Mouse (Mus musculus) CH12.LX (cell line): ENCODE data around the gene Jak1. TPM values are rescaled to one million over a fixed set of nuclear protein-coding genes. Genes with fewer than 3 reads are reported as not detected.
A peak's percentile ranks its signal among the peaks of the same experiment; 100 is the strongest.

ENCODE experiments used
- DNase-seq: peaks from one replicate; pipeline ENCODE4 v3.0.0-alpha.2; 2013; ENCODE audit errors: extremely low read depth
- H3K27ac ChIP-seq: 2 replicates; pipeline ENCODE4 v1.5.1; 2012; ENCODE audit warnings: low read depth, mild to moderate bottlenecking, control low read depth, moderate library complexity; ENCODE audit not compliant: insufficient read depth
- H3K27me3 ChIP-seq: replicated peaks from 2 replicates; pipeline ENCODE3; 2012; ENCODE audit warnings: inconsistent platforms
- H3K36me3 ChIP-seq, 2 experiments: replicated peaks in 1 of 2; 2 replicates each; pipeline versions ENCODE3 to v1.6.1; 2012; ENCODE audit warnings: inconsistent platforms in 1 of 2, low read length in 1 of 2, mild to moderate bottlenecking in 1 of 2, mixed read lengths in 1 of 2, moderate library complexity in 1 of 2; ENCODE audit not compliant: control insufficient read depth in 1 of 2, insufficient read depth in 1 of 2
- H3K4me1 ChIP-seq, 2 experiments: 2 replicates each; pipeline ENCODE4 v1.6.1; 2012; ENCODE audit warnings: inconsistent platforms in 1 of 2, moderate library complexity in 1 of 2; ENCODE audit not compliant: insufficient read depth in 2 of 2, control insufficient read depth in 1 of 2
- H3K4me2 ChIP-seq: 2 replicates; pipeline ENCODE4 v1.6.1; 2012; ENCODE audit warnings: low read depth, mild to moderate bottlenecking, control low read depth; ENCODE audit not compliant: poor library complexity, insufficient read depth, severe bottlenecking
- H3K4me3 ChIP-seq, 3 experiments: fragments of 150-350 bp in 1 of 3; sonication (generic) in 1 of 3; replicated peaks in 1 of 3; 2 replicates each; pipeline versions ENCODE3 to v1.5.1; 2011 to 2012; ENCODE audit warnings: low read depth in 2 of 3, low read length in 2 of 3, mild to moderate bottlenecking in 2 of 3, moderate library complexity in 2 of 3, control low read depth in 1 of 3, improper control_type of control experiment in 1 of 3, inconsistent platforms in 1 of 3, mixed read lengths in 1 of 3; ENCODE audit not compliant: poor library complexity in 1 of 3
- H3K79me2 ChIP-seq: replicated peaks from 2 replicates; pipeline ENCODE4 v1.6.1; 2012; ENCODE audit warnings: mild to moderate bottlenecking, moderate library complexity; ENCODE audit not compliant: control insufficient read depth, poor library complexity, insufficient read depth, severe bottlenecking; ENCODE audit errors: extremely low read depth
- H3K9ac ChIP-seq: 2 replicates; pipeline ENCODE4 v1.6.1; 2012; ENCODE audit warnings: low read depth, mild to moderate bottlenecking, control low read depth, moderate library complexity; ENCODE audit not compliant: insufficient read depth
- H3K9me3 ChIP-seq: replicated peaks from 2 replicates; pipeline ENCODE3; 2012; ENCODE audit warnings: low read length, inconsistent platforms, mixed read lengths
- BHLHE40 ChIP-seq: IDR thresholded peaks from 2 replicates; pipeline ENCODE4 v1.6.1; 2011; ENCODE audit warnings: mild to moderate bottlenecking, low read depth, low read length, improper control_type of control experiment
- CHD2 ChIP-seq: IDR thresholded peaks from 2 replicates; pipeline ENCODE4 v1.6.1; 2011; ENCODE audit warnings: low read length, improper control_type of control experiment
- ELF1 ChIP-seq: IDR thresholded peaks from 2 replicates; pipeline ENCODE4 v1.6.1; 2014; ENCODE audit warnings: low read depth, mild to moderate bottlenecking, inconsistent platforms, low read length, improper control_type of control experiment
- JUN ChIP-seq: IDR thresholded peaks from 2 replicates; pipeline ENCODE4 v1.6.1; 2011; ENCODE audit warnings: low read depth, mild to moderate bottlenecking, low read length, improper control_type of control experiment, moderate library complexity; ENCODE audit not compliant: insufficient read depth
- JUND ChIP-seq: conservative IDR thresholded peaks from 2 replicates; pipeline ENCODE4 v1.6.1; 2011; ENCODE audit warnings: low read depth, low read length, improper control_type of control experiment
- MAFK ChIP-seq: IDR thresholded peaks from 2 replicates; pipeline ENCODE4 v1.6.1; 2011; ENCODE audit warnings: low read length, improper control_type of control experiment; ENCODE audit not compliant: insufficient replicate concordance
- MAZ ChIP-seq: IDR thresholded peaks from 2 replicates; pipeline ENCODE4 v1.6.1; 2012; ENCODE audit warnings: low read depth, mild to moderate bottlenecking, inconsistent platforms, low read length, improper control_type of control experiment, moderate library complexity
- MYC ChIP-seq: IDR thresholded peaks from 2 replicates; pipeline ENCODE4 v1.6.1; 2011; ENCODE audit warnings: low read depth, mild to moderate bottlenecking, improper control_type of control experiment, low read length
- NELFE ChIP-seq: IDR thresholded peaks from 2 replicates; pipeline ENCODE4 v1.6.1; 2011; ENCODE audit warnings: low read depth, low read length, improper control_type of control experiment
- NRF1 ChIP-seq: IDR thresholded peaks from 2 replicates; pipeline ENCODE4 v1.6.1; 2014; ENCODE audit warnings: low read depth, mild to moderate bottlenecking, inconsistent platforms, low read length, improper control_type of control experiment, moderate library complexity
- PAX5 ChIP-seq: IDR thresholded peaks from 2 replicates; pipeline ENCODE4 v1.6.1; 2012; ENCODE audit warnings: low read length, inconsistent platforms, mixed read lengths
- RCOR1 ChIP-seq: conservative IDR thresholded peaks from 2 replicates; pipeline ENCODE4 v1.6.1; 2012; ENCODE audit warnings: low read depth, mild to moderate bottlenecking, inconsistent platforms, low read length, improper control_type of control experiment
- SIN3A ChIP-seq: IDR thresholded peaks from 2 replicates; pipeline ENCODE4 v1.6.1; 2012; ENCODE audit warnings: low read length, improper control_type of control experiment, inconsistent platforms
- TCF12 ChIP-seq: IDR thresholded peaks from 2 replicates; pipeline ENCODE4 v1.6.1; 2014; ENCODE audit warnings: low read depth, mild to moderate bottlenecking, inconsistent platforms, low read length, improper control_type of control experiment
- UBTF ChIP-seq: IDR thresholded peaks from 2 replicates; pipeline ENCODE4 v1.6.1; 2012; ENCODE audit warnings: low read depth, mild to moderate bottlenecking, inconsistent platforms, low read length, improper control_type of control experiment, moderate library complexity
- USF1 ChIP-seq: IDR thresholded peaks from 2 replicates; pipeline ENCODE4 v1.6.1; 2014; ENCODE audit warnings: low read depth, mild to moderate bottlenecking, inconsistent platforms, low read length, improper control_type of control experiment
- ZC3H11A ChIP-seq: IDR thresholded peaks from 2 replicates; pipeline ENCODE4 v1.6.1; 2012; ENCODE audit warnings: low read depth, mild to moderate bottlenecking, inconsistent platforms, low read length, improper control_type of control experiment
- ZKSCAN1 ChIP-seq: IDR thresholded peaks from 2 replicates; pipeline ENCODE4 v1.6.1; 2012; ENCODE audit warnings: low read depth, inconsistent platforms, low read length, improper control_type of control experiment, borderline replicate concordance
- ZMIZ1 ChIP-seq: IDR thresholded peaks from 2 replicates; pipeline ENCODE4 v1.6.1; 2012; ENCODE audit warnings: low read depth, mild to moderate bottlenecking, inconsistent platforms, low read length, improper control_type of control experiment
- dilution Hi-C: fragments of 300-500 bp; cut with MboI; formaldehyde crosslinking; loops from 2 replicates; pipeline ENCODE4 v1.14.3; 2020; ENCODE audit warnings: low sequenced_read_pairs; ENCODE audit not compliant: extremely low pct_unique_long_range_greater_than_20kb, extremely low pct_ligation_motif_present
- in situ Hi-C: fragments of 300-500 bp; cut with MboI; formaldehyde crosslinking; loops from 3 replicates; pipeline ENCODE4 v1.14.3; 2019; ENCODE audit warnings: low sequenced_read_pairs, low pct_ligation_motif_present, low pct_unique_long_range_greater_than_20kb, mixed read lengths
- polyA plus RNA-seq: library from polyadenylated mRNA; unstranded; fragments of >175 nt; gene quantifications from 2 replicates; pipeline ENCODE4 v1.2.1, GENCODE M21; 2012; ENCODE audit warnings: low read depth; ENCODE audit not compliant: insufficient read length
- total RNA-seq, 2 experiments: library from RNA; depleted of rRNA; stranded (reverse); fragments of 300-350 nt in 1 of 2; fragments of >200 nt in 1 of 2; gene quantifications; 2 replicates each; pipeline ENCODE4 v1.2.3; 2012 to 2014

The Jak1 gene
- total and polyA plus RNA-seq, 3 experiments, result 28.6 to 51.4 (median 33.9) TPM

DNA sequence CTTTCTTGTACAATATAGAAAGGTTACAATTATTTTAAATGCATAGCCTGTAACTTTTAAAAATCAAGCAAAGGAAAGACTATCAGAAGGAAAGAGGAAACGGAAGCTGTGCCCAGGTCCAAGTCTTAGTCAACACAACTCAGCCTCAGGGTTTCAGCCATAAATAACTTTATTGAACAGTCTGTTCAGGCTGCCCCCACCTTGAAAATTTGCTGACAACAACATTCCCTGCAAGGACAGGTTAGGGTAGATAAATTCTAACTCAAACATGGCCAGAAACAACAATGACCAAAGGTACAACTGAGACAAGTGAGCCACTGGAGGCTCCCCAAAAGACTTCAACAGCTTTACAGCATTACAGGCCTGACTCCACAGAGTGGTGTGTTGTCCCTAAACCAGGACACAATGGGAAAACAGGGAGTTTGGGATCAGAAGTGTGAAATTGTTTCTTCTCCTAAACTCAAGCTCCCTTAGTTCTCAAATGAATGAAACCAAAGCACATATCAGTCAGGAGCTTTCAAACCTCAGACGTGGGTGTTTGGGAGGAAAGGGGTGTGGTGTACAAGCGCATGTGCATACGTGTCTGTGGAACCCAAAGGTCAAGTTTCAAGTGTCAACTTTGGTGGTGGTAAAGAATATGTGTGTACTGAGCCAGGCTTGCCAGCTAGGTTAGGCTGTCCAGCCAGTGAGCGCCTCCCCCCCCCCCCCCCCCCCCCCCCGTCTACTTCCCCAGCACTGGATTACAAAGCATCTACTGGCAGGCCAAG lies 14.9 kb downstream of the Jak1 start:
- 0 out of 2 replicates have a peak, but pooled peaks have one; percentile 38 for TF ChIP-seq MAFK
- no peak for TF ChIP-seq RCOR1
- no peak for TF ChIP-seq CHD2
- TF ChIP-seq SIN3A, result no peak

DNA sequence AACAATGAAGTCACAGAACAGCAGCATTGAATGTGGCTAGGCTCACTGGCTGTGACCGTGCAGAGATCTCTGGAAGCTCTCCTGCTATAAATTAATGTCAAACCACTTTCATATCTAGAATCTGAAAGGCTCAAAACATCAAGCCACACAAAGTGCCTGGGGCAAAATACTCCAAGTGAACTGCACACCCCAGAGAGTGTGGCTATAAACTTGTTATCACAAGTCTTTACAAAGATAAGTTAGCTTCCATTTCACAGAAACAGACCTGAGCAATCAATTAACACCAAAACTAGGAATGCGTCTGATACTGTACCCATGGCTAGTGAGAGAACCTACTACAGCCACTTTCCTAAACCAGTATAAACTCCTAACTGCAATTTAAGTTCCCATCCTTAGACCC lies 17.7 kb downstream of the Jak1 start:
- H3K4me2 ChIP-seq, result no peak overlapping the region
- no peak overlapping the region for H3K9ac ChIP-seq
- no peaks in the 10 kb centered on the region for H3K27me3 ChIP-seq
- H3K4me3 ChIP-seq, result no peak overlapping the region
- H3K9me3 ChIP-seq, result no peaks in the 10 kb centered on the region
- peaks cover 6 to 49% of the 10 kb centered on the region in 2 experiments; a peak in 3 of 4 replicates for H3K4me1 ChIP-seq
- in situ Hi-C loops (no loop called here), dilution Hi-C loops (no loop called here)
- H3K79me2 ChIP-seq, result peaks cover 13% of the 10 kb centered on the region
- H3K27ac ChIP-seq, result no peak overlapping the region
- no peak for DNase-seq
- peaks cover 0 to 2% of the 10 kb centered on the region in 2 experiments for H3K36me3 ChIP-seq
- TF ChIP-seq MYC (no peak), JUN (no peak), PAX5 (no peak), UBTF (no peak), MAFK (no peak), ELF1 (no peak), MAZ (no peak), TCF12 (no peak), NRF1 (no peak), ZC3H11A (no peak), ZKSCAN1 (no peak), NELFE (no peak), ZMIZ1 (no peak), JUND (no peak), USF1 (no peak), BHLHE40 (no peak)

More for the DNA sequence above, 14.9 kb downstream of the Jak1 start:
- H3K4me1 ChIP-seq, result peaks cover 16 to 60% of the 10 kb centered on the region in 2 experiments
- H3K36me3 ChIP-seq, result peaks cover 0 to 7% of the 10 kb centered on the region in 2 experiments
- no peak overlapping the region for H3K9ac ChIP-seq
- H3K4me3 ChIP-seq, result no peak overlapping the region
- dilution Hi-C loops (no loop called here), in situ Hi-C loops (no loop called here)
- H3K79me2 ChIP-seq, result peaks cover 11% of the 10 kb centered on the region
- no peak for DNase-seq
- no peak overlapping the region for H3K27ac ChIP-seq
- no peaks in the 10 kb centered on the region for H3K9me3 ChIP-seq
- H3K4me2 ChIP-seq, result no peak overlapping the region
- no peaks in the 10 kb centered on the region for H3K27me3 ChIP-seq
